Mouse (Mus musculus) neutrophil, adult 5-6 weeks (primary cell): ENCODE measurements around the gene Ltc4s. TPM values are rescaled to one million over a fixed set of nuclear protein-coding genes. Genes with fewer than 3 reads are reported as not detected.

ENCODE experiments used
- ATAC-seq: fragments of 151-379, 151-347 bp; 2 replicates; pipeline ENCODE4 v1.8.0; 2017; ENCODE audit warnings: mild to moderate bottlenecking, moderate TSS enrichment; ENCODE audit not compliant: insufficient number of reproducible peaks, poor library complexity, low FRiP score, severe bottlenecking; ENCODE audit errors: extremely low read depth
- total RNA-seq: library from RNA; stranded (forward); fragments of 200-1000 nt; gene quantifications from 2 replicates; pipeline ENCODE4 v1.2.3, GENCODE M21; 2017

Gene Ltc4s
- 2.1 TPM in 1 of 2 replicates, not detected in the other for total RNA-seq

DNA sequence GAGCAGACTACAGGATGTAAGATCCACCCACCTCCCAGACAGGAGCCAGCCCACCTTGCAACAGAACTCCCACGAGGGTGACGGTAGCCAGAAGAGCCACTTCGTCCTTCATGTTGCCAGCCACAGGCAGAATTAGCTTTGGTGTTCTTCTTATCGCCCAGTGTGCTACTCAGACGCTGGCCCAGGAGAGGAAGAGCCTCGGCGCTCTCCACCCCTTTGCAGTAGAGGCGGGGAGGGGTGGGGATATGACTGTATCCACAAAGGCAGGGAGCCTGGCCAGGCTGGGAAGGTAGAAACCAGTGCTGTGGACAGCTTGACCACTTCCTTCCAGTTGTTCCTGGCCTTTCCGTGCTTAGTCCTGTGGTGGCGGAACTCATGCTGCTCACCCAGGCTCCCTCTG, at the start of gene Ltc4s:
Gene Ltc4s (minus strand): TSS at position 293 of the 400 bp plus-strand sequence.
- no peak for ATAC-seq

DNA sequence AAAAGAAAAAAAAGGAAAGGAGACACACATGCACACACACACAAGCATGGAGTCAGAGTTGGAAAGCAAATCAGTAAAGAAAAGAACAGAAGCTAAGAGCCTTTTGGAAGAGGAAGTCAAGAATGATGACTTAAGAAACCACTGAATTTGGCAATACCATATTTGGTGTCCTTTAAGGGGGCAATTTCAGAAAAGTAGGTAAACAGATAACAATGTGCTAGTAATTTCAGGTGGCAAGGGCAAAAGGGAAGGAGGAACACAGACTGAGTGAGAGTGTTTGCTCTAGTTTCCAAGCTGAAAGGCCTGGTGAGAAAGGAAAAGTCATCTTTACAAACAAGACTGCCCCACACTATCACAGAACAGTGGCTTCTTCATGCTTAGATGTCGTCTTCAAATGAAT, 48.0 kb upstream of the Ltc4s start:
- ATAC-seq: peak; percentile 53

DNA sequence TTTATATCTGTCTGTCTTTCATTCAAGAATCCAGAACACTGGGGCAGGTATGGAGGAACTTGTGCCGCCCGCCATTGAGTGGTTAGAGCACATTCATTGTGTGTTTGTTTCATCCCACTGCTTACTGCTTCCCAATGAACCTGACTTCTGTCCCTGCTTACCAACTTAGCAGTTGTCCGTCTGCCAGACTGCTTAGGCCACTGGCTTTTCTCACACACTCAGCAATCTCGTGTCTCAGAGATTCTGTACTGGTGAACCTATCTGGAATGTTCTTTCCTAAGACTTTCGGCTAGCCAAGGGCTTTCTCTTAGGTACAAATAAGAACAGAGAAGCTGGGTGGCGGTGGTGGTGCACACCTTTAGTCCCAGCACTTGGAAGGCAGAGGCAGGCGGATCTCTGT, 47.3 kb upstream of the Ltc4s start:
- no peak for ATAC-seq

DNA sequence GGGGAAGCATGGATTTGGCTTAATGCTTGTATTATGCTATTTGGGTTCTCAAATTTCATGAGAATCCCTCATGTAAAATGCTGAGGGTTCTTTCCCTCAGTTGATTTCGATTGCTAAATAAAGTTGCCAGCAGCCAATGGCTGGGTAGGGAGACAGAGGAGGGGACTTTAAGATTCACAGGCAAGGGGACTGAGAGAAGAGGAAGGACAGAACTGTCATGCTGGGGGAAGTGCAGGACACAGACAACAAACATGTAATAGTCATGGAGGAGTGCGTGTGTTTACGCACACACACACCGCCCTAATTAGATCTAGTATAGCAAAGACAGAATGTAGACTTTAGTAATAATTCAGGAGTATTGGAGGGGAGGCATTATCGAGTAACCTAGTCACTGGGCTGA, 46.8 kb upstream of the Ltc4s start:
- ATAC-seq: no peak

DNA sequence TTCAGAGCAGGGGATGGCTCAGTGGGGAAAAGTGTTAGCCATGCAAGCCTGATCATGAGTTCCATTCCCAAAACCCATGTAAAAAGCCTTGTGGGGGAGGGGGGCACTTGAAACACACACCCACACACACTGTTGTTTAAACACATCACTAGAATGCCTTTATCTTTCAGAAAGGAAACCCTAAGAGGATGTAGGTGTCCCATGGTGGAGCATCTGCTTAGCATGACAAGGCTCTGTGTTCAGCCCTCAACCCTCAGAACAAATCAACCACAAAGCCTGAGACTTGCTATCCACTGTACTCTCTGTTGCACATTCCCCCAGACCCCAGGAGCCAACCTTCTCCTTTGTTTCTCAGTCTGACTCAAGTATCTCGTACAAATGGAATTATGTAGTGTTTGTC, 41.6 kb upstream of the Ltc4s start:
- 0 out of 2 replicates have a peak, but pooled peaks have one; percentile 19 for ATAC-seq

- ATAC-seq: no peak
Measured at GRCm38 (mm10) chr11:50279005-50279404, 40.6 kb upstream of the Ltc4s start.

GRCm38 (mm10) chr11:50277706-50278105, 39.3 kb upstream of the Ltc4s start:
- no peak for ATAC-seq

DNA sequence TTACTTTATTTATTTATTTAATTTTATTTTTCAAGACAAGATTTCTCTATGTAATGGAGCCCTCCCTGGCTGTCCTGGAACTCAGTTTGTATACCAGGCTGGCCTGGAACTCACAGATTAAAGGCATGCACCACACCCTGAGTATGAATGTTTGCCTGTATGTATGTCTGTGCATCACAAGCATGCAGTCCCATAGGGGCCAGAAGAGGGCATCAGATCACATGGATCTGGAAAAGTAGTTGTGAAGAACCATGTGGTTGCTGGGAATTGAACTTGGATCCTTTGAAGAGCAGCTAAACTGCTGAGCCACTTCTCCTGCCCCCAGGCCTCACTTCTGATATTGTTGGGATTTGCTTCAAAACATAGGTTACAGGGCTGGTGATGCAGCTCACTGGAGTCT, 38.6 kb upstream of the Ltc4s start:
- ATAC-seq: no peak

DNA sequence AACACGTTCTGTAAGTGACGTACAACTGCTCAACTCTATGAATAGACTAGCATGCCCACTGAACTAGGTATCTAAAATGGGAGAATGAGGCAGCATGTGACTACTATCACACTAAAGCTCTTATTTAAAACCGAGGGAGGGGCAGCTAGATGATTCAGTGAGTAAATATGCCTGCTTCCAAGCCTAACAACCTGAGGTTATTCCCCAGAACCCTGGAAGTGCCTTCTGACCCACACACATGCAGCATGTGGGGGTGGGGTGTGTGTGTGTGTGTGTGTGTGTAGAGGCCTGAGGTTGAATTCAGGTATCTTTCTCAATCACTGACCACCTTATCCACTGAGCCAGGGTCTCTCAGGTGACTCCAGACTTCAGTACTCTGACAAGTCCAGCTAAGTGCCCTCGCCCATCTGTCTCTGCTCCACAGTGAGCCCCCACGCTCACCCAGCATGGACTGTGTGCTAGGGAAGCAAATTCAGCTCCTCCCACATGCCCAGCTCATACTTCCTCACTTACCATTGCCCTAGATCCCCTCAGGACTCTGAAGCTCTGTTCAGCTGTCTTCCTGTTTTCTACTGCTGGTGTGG, 37.2 kb upstream of the Ltc4s start:
- ATAC-seq: peak; percentile 63; the same call in 1 of the 2 replicates

DNA sequence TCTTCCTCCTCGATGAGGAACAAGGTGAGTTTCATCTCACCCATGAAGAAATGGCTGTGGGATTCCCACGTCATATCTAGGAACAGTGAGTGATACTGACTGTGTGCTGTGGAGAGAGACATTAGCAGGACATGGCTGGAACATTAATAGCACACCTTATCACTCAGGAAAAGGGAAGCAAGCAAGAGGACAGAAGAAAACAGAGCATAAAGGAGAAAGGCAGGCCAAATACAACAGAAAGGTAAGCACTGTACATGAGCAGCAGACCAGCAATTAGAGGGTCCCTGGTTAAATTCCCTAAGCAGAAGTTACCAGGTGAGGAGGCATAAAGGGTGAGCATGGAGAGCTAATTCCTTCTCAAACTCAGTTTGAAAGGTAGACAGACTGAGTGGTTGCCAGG, 36.7 kb upstream of the Ltc4s start:
- ATAC-seq: no peak

DNA sequence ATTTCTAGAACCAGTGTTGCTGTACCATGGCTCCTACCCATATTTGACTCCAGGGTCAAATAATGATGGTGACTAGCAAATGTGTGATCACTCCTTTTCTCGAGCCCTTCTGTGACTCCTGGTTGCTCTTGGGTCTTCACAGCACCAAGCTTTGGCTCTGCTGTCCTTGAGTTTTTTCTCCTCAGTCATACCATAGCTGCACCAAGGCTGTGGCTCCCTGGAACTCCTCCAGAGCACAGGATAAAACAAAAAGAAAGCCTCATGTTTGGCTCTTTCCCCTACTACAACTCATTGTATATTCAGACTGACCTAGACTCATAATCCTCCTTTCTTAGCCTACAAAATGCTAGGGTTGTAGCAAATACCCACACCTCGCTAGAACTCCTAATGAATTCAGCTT, 34.4 kb upstream of the Ltc4s start:
- ATAC-seq: no peak

DNA sequence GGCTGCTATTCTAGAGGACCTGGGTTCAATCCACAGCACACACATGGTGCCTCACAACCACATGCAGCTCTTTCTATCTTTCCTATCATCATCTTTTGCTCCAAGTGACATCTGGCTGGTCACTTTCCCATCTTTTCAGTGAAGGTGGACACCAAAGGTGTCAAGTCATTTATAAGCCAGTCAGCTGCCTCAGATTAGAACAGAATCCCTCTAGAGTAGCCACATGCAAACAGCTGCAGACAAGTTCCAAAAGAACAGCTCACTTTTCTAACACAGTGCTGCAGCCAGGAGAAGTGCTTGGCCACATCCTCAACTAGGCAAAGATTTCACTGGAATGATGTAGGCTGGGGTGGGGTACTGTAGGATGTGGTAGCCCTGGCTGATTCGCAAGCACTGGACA, 31.5 kb upstream of the Ltc4s start:
- no peak for ATAC-seq

- ATAC-seq: no peak
Measured at GRCm38 (mm10) chr11:50269163-50269562, 30.7 kb upstream of the Ltc4s start.

GRCm38 (mm10) chr11:50266997-50267396, 28.6 kb upstream of the Ltc4s start:
- no peak for ATAC-seq

- ATAC-seq: no peak
Measured at GRCm38 (mm10) chr11:50265931-50266330, 27.5 kb upstream of the Ltc4s start.

GRCm38 (mm10) chr11:50263198-50263597, 24.8 kb upstream of the Ltc4s start:
- no peak for ATAC-seq

- ATAC-seq: no peak
Measured at GRCm38 (mm10) chr11:50262020-50262419, 23.6 kb upstream of the Ltc4s start.

DNA sequence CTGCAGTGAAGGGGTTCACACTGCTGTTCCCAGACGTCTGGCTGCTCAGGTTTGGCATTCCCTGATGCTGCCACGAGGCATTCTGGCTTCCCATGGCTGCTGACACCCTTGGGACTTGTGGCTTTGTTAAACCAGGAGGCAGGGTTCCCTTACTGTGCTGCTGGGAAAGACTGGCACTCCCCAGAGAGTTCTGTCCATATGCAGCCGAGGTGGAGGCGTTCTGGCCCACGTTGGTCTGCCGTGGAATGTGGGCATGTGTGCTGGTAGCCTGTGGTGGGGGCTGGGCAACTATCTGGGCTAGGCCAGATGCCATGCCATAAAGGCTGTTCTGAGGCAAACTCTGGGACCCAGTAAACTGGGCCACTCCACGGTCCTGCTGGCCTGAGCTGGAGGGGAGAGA, 19.9 kb upstream of the Ltc4s start:
- ATAC-seq: no peak

- ATAC-seq: no peak
Measured at GRCm38 (mm10) chr11:50256615-50257014, 18.2 kb upstream of the Ltc4s start.

DNA sequence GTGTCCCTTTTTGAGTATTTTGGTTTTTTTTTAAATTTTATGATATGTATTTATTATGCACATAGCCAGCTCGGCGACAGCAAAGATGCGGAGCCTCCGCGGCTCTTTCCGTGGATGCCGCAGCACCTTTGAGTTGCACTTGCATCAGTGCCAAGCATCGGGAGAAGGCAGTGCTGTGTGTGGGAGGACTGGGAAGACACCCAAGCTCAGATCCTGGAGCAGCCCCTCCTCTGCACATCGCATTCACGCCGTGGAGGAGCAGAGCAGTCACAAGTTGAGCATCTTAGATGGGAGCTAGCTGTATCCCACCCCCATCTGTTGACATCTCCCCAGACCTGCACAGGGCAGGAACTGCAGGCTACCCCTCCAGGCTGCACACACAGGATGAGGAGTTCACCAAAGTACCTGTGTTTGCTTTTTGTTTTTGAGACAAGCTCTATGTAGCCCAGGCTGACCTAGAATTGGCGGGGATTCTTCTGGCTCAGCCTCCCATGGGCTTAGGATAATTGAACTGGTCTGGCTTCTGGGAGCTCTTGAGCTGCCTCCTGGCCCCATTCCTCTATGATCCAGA, 15.7 kb upstream of the Ltc4s start:
- ATAC-seq: no peak

GRCm38 (mm10) chr11:50253393-50253792, 15.0 kb upstream of the Ltc4s start:
- ATAC-seq: no peak
